Mouse (Mus musculus): Measurements from ENCODE around the gene Dab1. TPM values are rescaled to one million over a fixed set of nuclear protein-coding genes. Genes with fewer than 3 reads are reported as not detected.
A peak's percentile ranks its signal among the peaks of the same experiment; 100 is the strongest.

Gene Dab1
- total RNA-seq, 2 experiments from 2014 or later: 0.49 to 0.86 TPM

- no peak for DNase-seq
Observed at GRCm38 (mm10) chr4:104269422-104270172, 650.4 kb downstream of the Dab1 start.

GRCm38 (mm10) chr4:104270173-104270557 lies 651.0 kb downstream of the Dab1 start:
- no peak for DNase-seq

- no peak for DNase-seq
Observed at GRCm38 (mm10) chr4:104275260-104275659, 656.1 kb downstream of the Dab1 start.

GRCm38 (mm10) chr4:104276916-104277315 lies 657.8 kb downstream of the Dab1 start:
- no peak for DNase-seq

- no peak for DNase-seq
Observed at GRCm38 (mm10) chr4:104281518-104281917, 662.4 kb downstream of the Dab1 start.

GRCm38 (mm10) chr4:104283906-104284305 lies 664.7 kb downstream of the Dab1 start:
- no peak for DNase-seq

GRCm38 (mm10) chr4:104288401-104288800 lies 669.2 kb downstream of the Dab1 start:
- no peak for DNase-seq

GRCm38 (mm10) chr4:104301764-104302163 lies 682.6 kb downstream of the Dab1 start:
- no peak for DNase-seq

GRCm38 (mm10) chr4:104302996-104303652 lies 684.0 kb downstream of the Dab1 start:
- no peak for DNase-seq

- no peak for DNase-seq
Observed at GRCm38 (mm10) chr4:104307781-104308180, 688.6 kb downstream of the Dab1 start.

- DNase-seq: no peak
Observed at GRCm38 (mm10) chr4:104326221-104326620, 707.1 kb downstream of the Dab1 start.

- no peak for DNase-seq
Observed at GRCm38 (mm10) chr4:104331896-104332295, 712.7 kb downstream of the Dab1 start.

- DNase-seq: no peak
Observed at GRCm38 (mm10) chr4:104332399-104332798, 713.2 kb downstream of the Dab1 start.

- DNase-seq: no peak
Observed at GRCm38 (mm10) chr4:104337279-104337678, 718.1 kb downstream of the Dab1 start.

- DNase-seq: no peak
Observed at GRCm38 (mm10) chr4:104338382-104338781, 719.2 kb downstream of the Dab1 start.

GRCm38 (mm10) chr4:104361345-104361744 lies 742.2 kb downstream of the Dab1 start:
- DNase-seq: no peak

GRCm38 (mm10) chr4:104366491-104366890 lies 747.3 kb downstream of the Dab1 start:
- DNase-seq: no peak

- peak; percentile 66 to 67 for DNase-seq
Observed at GRCm38 (mm10) chr4:104366894-104367740, 748.0 kb downstream of the Dab1 start.

- DNase-seq: peak in 1 of 2 experiments; percentile 2
Observed at GRCm38 (mm10) chr4:104367741-104368411, 748.7 kb downstream of the Dab1 start.

GRCm38 (mm10) chr4:104368561-104369021 lies 749.4 kb downstream of the Dab1 start:
- DNase-seq: peak in 1 of 2 experiments; percentile 7

GRCm38 (mm10) chr4:104369091-104369490 lies 749.9 kb downstream of the Dab1 start:
- no peak for DNase-seq

GRCm38 (mm10) chr4:104371136-104371535 lies 752.0 kb downstream of the Dab1 start:
- DNase-seq: no peak

All from adrenal gland, postnatal 36 days (tissue).